Mouse (Mus musculus): ENCODE results near the gene Vmn1r71.
"Not testable (repeated sequence)": the region's sequence is repeated elsewhere in the genome, so short reads cannot be mapped to it uniquely, and the experiment has no call there.

DNA sequence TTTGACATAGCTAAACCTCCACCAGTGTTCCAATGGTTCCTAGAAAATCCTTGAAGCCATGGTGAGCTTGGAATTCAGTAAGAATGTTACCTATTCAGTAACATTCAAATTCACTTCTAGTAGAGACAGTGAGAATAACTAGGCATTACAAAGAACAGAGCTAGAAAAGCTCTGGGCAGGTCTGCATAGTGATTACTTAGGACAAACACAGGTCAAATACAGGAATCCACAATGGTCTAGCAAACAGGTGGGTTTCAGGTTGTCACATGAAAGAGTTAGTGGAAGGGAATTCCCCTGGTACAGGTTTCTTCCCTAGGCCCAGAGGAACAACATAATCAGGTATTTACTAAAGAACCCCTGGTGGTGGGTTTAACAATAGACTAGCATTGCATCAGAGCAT, 3.4 kb upstream of the Vmn1r71 start:
- TF ChIP-seq CTCF, EP300 (IDR thresholded peaks at IDR 0.05; ENCODE audit: low read depth): not testable (repeated sequence)

All from liver, postnatal 0 days (tissue).